Mouse (Mus musculus) heart, postnatal 0 days (tissue): ENCODE results near the gene Lca5. TPM values are rescaled to one million over a fixed set of nuclear protein-coding genes. Genes with fewer than 3 reads are reported as not detected.

Experiments
- ATAC-seq: fragments of 200-750 bp; cut with Nextera tagmentation; 2 replicates; pipeline ENCODE4 v1.8.0; 2017; ENCODE audit warnings: low read depth, moderate number of reproducible peaks, moderate library complexity; ENCODE audit not compliant: insufficient read depth
- DNase-seq: peaks from one replicate; pipeline ENCODE4 v3.0.0-alpha.2; 2016; ENCODE audit warnings: low spot score
- H3K27ac ChIP-seq: fragments of 300-500 bp; sonication (generic); 2 replicates; pipeline ENCODE4 v1.5.1; 2014; ENCODE audit warnings: low read depth, mild to moderate bottlenecking
- H3K27me3 ChIP-seq: fragments of 300-500 bp; sonication (generic); 2 replicates; pipeline ENCODE4 v1.6.1; 2014; ENCODE audit warnings: low read length, mixed read lengths; ENCODE audit not compliant: control insufficient read depth, insufficient read depth
- H3K36me3 ChIP-seq: fragments of 300-500 bp; sonication (generic); replicated peaks from 2 replicates; pipeline ENCODE4 v1.6.1; 2014; ENCODE audit warnings: low read length, mixed read lengths; ENCODE audit not compliant: control insufficient read depth, insufficient read depth
- H3K4me1 ChIP-seq: fragments of 300-500 bp; sonication (generic); 2 replicates; pipeline ENCODE4 v1.6.1; 2014; ENCODE audit warnings: antibody characterized with exemption; ENCODE audit not compliant: control insufficient read depth, insufficient read depth
- H3K4me2 ChIP-seq: fragments of 300-500 bp; sonication (generic); 2 replicates; pipeline ENCODE4 v1.6.1; 2014; ENCODE audit warnings: low read depth, mild to moderate bottlenecking, low read length, moderate library complexity
- H3K4me3 ChIP-seq: fragments of 300-500 bp; sonication (generic); 2 replicates; pipeline ENCODE4 v1.5.1; 2014; ENCODE audit warnings: low read depth, low read length
- H3K9ac ChIP-seq: fragments of 300-500 bp; sonication (generic); replicated peaks from 2 replicates; pipeline ENCODE4 v1.6.1; 2014; ENCODE audit warnings: low read depth, low read length, mixed read lengths
- H3K9me3 ChIP-seq: fragments of 300-500 bp; sonication (generic); replicated peaks from 2 replicates; pipeline ENCODE4 v1.6.1; 2016; ENCODE audit warnings: low read length; ENCODE audit not compliant: control insufficient read depth
- CTCF ChIP-seq: IDR thresholded peaks from 2 replicates; pipeline ENCODE4 v1.5.1; 2016; ENCODE audit warnings: antibody characterized with exemption, control low read depth, low read depth
- EP300 ChIP-seq: IDR thresholded peaks from 2 replicates; pipeline ENCODE4 v1.6.1; 2016; ENCODE audit warnings: antibody characterized with exemption, low read depth
- WGBS: fragments of 180-500 bp; shearing (Covaris S2); extraction: QIAGEN DNeasy Blood & Tissue Kit; methylation state at CpG from one replicate; pipeline ENCODE4 v1.1.7; 2014; 5-methylcytosine and 5-hydroxymethylcytosine counted together
- polyA plus RNA-seq: library from polyadenylated mRNA; unstranded; fragments of >200 nt; fragmentation: Nextera tagmentation; extraction: Ambion mirVana; gene quantifications from 2 replicates; pipeline ENCODE4 v1.2.1, GENCODE M21; 2015
- total RNA-seq: library from RNA; depleted of rRNA; stranded (reverse); fragments of >200 nt; gene quantifications from 2 replicates; pipeline ENCODE4 v1.2.3, GENCODE M21; 2014; ENCODE audit warnings: low replicate concordance; rRNA removed

The Lca5 gene
- total RNA-seq (0.50 and 6.1 TPM in 2 replicates), polyA plus RNA-seq (4.2 and 4.8 TPM in 2 replicates)

DNA sequence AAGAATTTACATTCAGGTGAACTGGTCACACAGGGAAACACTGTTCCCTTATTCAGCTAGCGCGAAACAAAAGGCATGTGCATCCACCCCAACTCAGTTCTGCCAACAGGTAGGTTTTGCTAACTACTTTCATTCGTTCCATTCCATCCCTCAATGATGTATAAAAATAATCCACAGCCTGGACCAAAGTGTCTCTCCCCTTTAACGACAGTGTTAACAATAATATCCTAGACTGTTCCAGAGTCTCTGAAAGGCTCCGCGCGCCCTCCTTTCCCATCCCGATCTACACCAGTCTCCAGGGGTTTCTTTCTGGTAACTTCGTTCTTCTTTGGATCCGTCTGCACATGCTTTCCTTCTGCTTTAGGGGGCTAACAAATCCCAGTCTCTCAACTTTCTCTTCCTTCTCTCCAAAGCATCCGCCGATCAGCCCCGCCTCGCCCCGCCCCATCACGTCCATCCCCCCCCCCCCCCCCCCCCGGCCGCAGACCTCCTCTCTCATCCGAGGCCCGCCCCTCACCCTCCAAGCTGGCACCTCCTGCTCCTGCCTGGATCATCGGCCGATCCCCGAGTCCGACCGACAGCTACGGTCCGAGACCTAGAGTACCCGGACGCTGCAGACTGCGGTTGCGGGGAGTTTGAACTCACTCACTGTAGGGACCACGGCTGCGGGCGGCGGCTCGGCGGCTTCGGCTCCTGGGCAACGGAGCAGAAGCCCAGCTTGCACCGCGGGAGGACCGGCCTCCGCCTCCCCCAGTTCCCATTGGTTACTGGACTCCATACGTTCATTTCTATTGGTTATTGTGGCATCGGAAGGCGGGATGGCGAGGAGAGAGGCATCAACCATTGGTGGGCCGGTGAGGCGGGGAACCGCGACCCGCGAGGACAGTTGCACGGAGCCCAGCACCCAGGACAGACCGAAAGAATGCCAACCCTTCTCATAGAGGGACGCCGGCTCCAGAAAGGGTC, at the start of gene Lca5:
Gene Lca5 (minus strand): TSS at position 736 of the 966 bp plus-strand sequence.
- Histone ChIP-seq H3K4me2 (peak within 1 kb of the TSS; percentile 65), H3K4me1 (no peaks in the 10 kb centered on the region; the same call in 1 of the 2 replicates), H3K27ac (peak within 1 kb of the TSS; percentile 47), H3K4me3 (peak within 1 kb of the TSS; percentile 64), H3K9ac (peak within 1 kb of the TSS; percentile 36), H3K9me3 (no peaks in the 10 kb centered on the region), H3K36me3 (no peaks in the 10 kb centered on the region), H3K27me3 (no peaks in the 10 kb centered on the region)
- DNase-seq (peak; percentile 97), ATAC-seq (peak; percentile 100)
- WGBS = 2% methylated on average over 55 of the region's 57 CpGs
- TF ChIP-seq CTCF (no peak), EP300 (0 out of 2 replicates have a peak, but pooled peaks have one; percentile 18)

GRCm38 (mm10) chr9:83488491-83489210, 47.7 kb upstream of the Lca5 start:
- no peak overlapping the region for H3K9ac ChIP-seq
- peak overlapping the region; percentile 37; the same call in 1 of the 2 replicates for H3K4me2 ChIP-seq
- 41% methylated on average over 15 of the region's 15 CpGs for WGBS

DNA sequence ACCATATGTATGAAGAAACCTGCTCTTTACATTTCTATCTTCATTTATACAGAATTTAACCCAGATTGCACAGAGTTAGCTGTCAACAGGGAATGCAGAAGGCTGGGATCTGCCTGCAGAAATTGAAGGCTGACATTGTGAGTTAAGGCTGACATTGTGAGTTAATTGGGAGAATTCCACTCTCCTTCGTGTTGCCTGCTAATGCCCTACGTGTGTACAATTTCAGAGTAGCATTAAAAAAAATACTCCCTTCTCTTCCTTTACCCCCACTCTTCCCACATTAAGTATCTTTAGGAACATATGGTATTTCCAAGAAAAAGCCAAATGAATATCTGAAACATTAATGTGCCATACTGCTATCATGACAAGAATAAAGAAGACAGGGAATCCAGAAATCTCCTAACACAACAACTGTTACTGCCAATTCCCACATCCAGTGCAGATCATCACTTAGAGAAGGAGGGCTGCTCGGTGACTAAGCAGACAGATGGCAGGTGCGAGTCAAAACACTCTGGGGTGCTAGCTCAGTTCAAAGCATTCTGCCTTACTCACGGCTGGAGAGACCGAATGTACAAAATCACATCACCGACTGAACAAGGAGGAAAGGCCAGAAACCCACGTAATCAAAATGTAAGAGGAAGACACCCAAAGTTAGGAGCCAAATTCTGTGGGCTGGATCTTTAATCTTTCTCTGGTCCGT, 47.0 kb upstream of the Lca5 start:
- TF ChIP-seq EP300 = no peak
- TF ChIP-seq CTCF = no peak
- no peak for DNase-seq
- no peaks in the 10 kb centered on the region for H3K27me3 ChIP-seq
- no peak for ATAC-seq
- no peaks in the 10 kb centered on the region for H3K4me1 ChIP-seq
- no peak overlapping the region for H3K4me2 ChIP-seq
- H3K9me3 ChIP-seq = no peaks in the 10 kb centered on the region
- H3K36me3 ChIP-seq = no peaks in the 10 kb centered on the region
- WGBS = 34% methylated on average over 9 of the region's 9 CpGs
- H3K27ac ChIP-seq = no peak overlapping the region
- no peak overlapping the region for H3K4me3 ChIP-seq
- H3K9ac ChIP-seq = no peak overlapping the region

More at GRCm38 (mm10) chr9:83488491-83489210, 47.7 kb upstream of the Lca5 start:
- TF ChIP-seq EP300 = no peak
- peak; percentile 62 for TF ChIP-seq CTCF
- Histone ChIP-seq H3K9me3 (no peaks in the 10 kb centered on the region), H3K36me3 (no peaks in the 10 kb centered on the region), H3K4me3 (no peak overlapping the region), H3K27me3 (no peaks in the 10 kb centered on the region), H3K4me1 (no peaks in the 10 kb centered on the region), H3K27ac (no peak overlapping the region)
- ATAC-seq = no peak
- DNase-seq = peak; percentile 33

DNA sequence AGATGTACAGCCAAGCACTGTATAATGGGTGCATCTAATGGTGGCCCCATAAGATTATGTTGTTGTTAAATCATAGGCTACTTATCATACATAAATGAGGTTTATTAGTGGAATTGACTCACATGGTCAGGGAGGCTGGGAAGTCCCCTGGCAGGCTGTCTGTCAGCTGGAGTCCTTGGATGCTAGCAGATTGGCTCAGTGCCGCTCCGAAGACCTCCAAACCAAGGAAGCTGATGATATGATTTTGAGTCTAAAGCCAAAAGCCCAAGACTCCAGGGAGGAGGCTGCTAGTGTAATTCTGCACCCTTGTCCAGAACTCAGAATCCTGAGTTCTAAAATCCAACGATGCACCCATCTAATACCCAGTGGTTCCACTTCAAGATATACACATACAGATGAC, 45.0 kb upstream of the Lca5 start:
- Histone ChIP-seq H3K27ac (no peak overlapping the region), H3K9me3 (no peaks in the 10 kb centered on the region), H3K4me1 (no peaks in the 10 kb centered on the region), H3K27me3 (no peaks in the 10 kb centered on the region), H3K9ac (no peak overlapping the region), H3K4me3 (no peak overlapping the region), H3K36me3 (no peaks in the 10 kb centered on the region), H3K4me2 (no peak overlapping the region)
- WGBS = 85% methylated on average over 3 of the region's 3 CpGs
- ATAC-seq (no peak), DNase-seq (no peak)
- no peak for TF ChIP-seq CTCF

- Histone ChIP-seq H3K4me2 (no peak overlapping the region), H3K27me3 (no peaks in the 10 kb centered on the region), H3K36me3 (no peaks in the 10 kb centered on the region), H3K27ac (no peak overlapping the region), H3K9me3 (no peaks in the 10 kb centered on the region), H3K9ac (no peak overlapping the region), H3K4me3 (no peak overlapping the region), H3K4me1 (no peaks in the 10 kb centered on the region)
- TF ChIP-seq CTCF (no peak), EP300 (no peak)
- ATAC-seq (no peak), DNase-seq (no peak)
- WGBS = 100% methylated on average over 1 of the region's 1 CpGs
Observed at GRCm38 (mm10) chr9:83485357-83485756, 44.4 kb upstream of the Lca5 start.
